Mouse (Mus musculus) liver, embryonic 14.5 days (tissue): ENCODE data around the gene Hacd2.

Experiments used
- CTCF ChIP-seq: IDR thresholded peaks from 2 replicates; pipeline ENCODE4 v1.5.1; 2016; ENCODE audit warnings: antibody characterized with exemption, low read depth, control low read depth
- EP300 ChIP-seq: IDR thresholded peaks from 2 replicates; pipeline ENCODE4 v1.6.1; 2016; ENCODE audit warnings: antibody characterized with exemption, low read depth

GRCm38 (mm10) chr16:35033809-35034577 is 11.8 kb downstream of the Hacd2 start:
- TF ChIP-seq EP300 (no peak), CTCF (no peak)
